Mouse (Mus musculus) MEL (cell line): ENCODE results near the gene Vmn1r171. TPM values are rescaled to one million over a fixed set of nuclear protein-coding genes. Genes with fewer than 3 reads are reported as not detected.
"Not testable (repeated sequence)": the region's sequence is repeated elsewhere in the genome, so short reads cannot be mapped to it uniquely, and the experiment has no call there.

Experiments
- DNase-seq: peaks from one replicate; pipeline ENCODE4 v3.0.0; 2011; ENCODE audit warnings: low read depth, low spot score
- H3K27ac ChIP-seq: 2 replicates; pipeline ENCODE4 v1.5.1; 2012; ENCODE audit warnings: low read depth, mild to moderate bottlenecking, control low read depth, low read length, moderate library complexity; ENCODE audit not compliant: control insufficient read depth
- H3K27me3 ChIP-seq, 2 experiments: fragments of 150-350 bp in 1 of 2; sonication (generic) in 1 of 2; 2 replicates each; pipeline ENCODE4 v1.6.1; 2012; ENCODE audit warnings: low read length in 2 of 2, mild to moderate bottlenecking in 2 of 2, improper control_type of control experiment in 1 of 2, moderate library complexity in 1 of 2; ENCODE audit not compliant: insufficient read depth in 2 of 2, control insufficient read depth in 1 of 2
- H3K36me3 ChIP-seq, 2 experiments: 2 replicates each; pipeline ENCODE4 v1.6.1; 2012 to 2014; ENCODE audit warnings: low read length in 2 of 2, improper control_type of control experiment in 1 of 2, inconsistent platforms in 1 of 2, mild to moderate bottlenecking in 1 of 2; ENCODE audit not compliant: insufficient read depth in 2 of 2, control insufficient read depth in 1 of 2
- H3K4me1 ChIP-seq, 2 experiments: fragments of 150-350 bp in 1 of 2; sonication (generic) in 1 of 2; 2 replicates each; pipeline ENCODE4 v1.6.1; 2012; ENCODE audit warnings: low read length in 2 of 2, improper control_type of control experiment in 1 of 2, mild to moderate bottlenecking in 1 of 2; ENCODE audit not compliant: insufficient read depth in 2 of 2, control insufficient read depth in 1 of 2
- H3K4me3 ChIP-seq, 2 experiments: fragments of 150-350 bp in 1 of 2; sonication (generic) in 1 of 2; 2 replicates each; pipeline ENCODE4 v1.5.1; 2012; ENCODE audit warnings: low read depth in 2 of 2, low read length in 2 of 2, mild to moderate bottlenecking in 2 of 2, moderate library complexity in 2 of 2, control low read depth in 1 of 2, improper control_type of control experiment in 1 of 2; ENCODE audit not compliant: control insufficient read depth in 1 of 2, insufficient read depth in 1 of 2
- H3K79me2 ChIP-seq: 2 replicates; pipeline ENCODE4 v1.6.1; 2012; ENCODE audit warnings: mild to moderate bottlenecking, low read length, moderate library complexity; ENCODE audit not compliant: control insufficient read depth, poor library complexity, insufficient read depth
- H3K9ac ChIP-seq: 2 replicates; pipeline ENCODE4 v1.6.1; 2012; ENCODE audit warnings: low read depth, mild to moderate bottlenecking, control low read depth, low read length, moderate library complexity; ENCODE audit not compliant: control insufficient read depth, poor library complexity, severe bottlenecking
- H3K9me3 ChIP-seq: fragments of 150-350 bp; sonication (generic); replicated peaks from 2 replicates; pipeline ENCODE4 v1.6.1; 2012; ENCODE audit warnings: mild to moderate bottlenecking, low read length, improper control_type of control experiment, moderate library complexity; ENCODE audit not compliant: insufficient read depth
- ELF1 ChIP-seq: IDR thresholded peaks from 2 replicates; pipeline ENCODE4 v1.6.1; 2014; ENCODE audit warnings: low read depth, mild to moderate bottlenecking, inconsistent platforms, low read length, improper control_type of control experiment, moderate library complexity
- EP300 ChIP-seq, 2 experiments: IDR thresholded peaks; 2 replicates each; pipeline ENCODE4 v1.6.1; 2011; ENCODE audit warnings: improper control_type of control experiment in 2 of 2, low read length in 2 of 2, low read depth in 1 of 2, mild to moderate bottlenecking in 1 of 2
- GABPA ChIP-seq: IDR thresholded peaks from 2 replicates; pipeline ENCODE4 v1.6.1; 2012; ENCODE audit warnings: low read depth, mild to moderate bottlenecking, inconsistent platforms, low read length, improper control_type of control experiment, moderate library complexity
- GATA1 ChIP-seq: IDR thresholded peaks from 2 replicates; pipeline ENCODE4 v1.6.1; 2011; ENCODE audit warnings: low read depth, low read length, improper control_type of control experiment
- HCFC1 ChIP-seq: IDR thresholded peaks from 2 replicates; pipeline ENCODE4 v1.6.1; 2012; ENCODE audit warnings: low read depth, mild to moderate bottlenecking, inconsistent platforms, low read length, improper control_type of control experiment, moderate library complexity
- JUND ChIP-seq: IDR thresholded peaks from 2 replicates; pipeline ENCODE4 v1.6.1; 2011; ENCODE audit warnings: low read depth, mild to moderate bottlenecking, improper control_type of control experiment, low read length
- KAT2A ChIP-seq: conservative IDR thresholded peaks from 2 replicates; pipeline ENCODE4 v1.6.1; 2012; ENCODE audit warnings: low read depth, low read length, improper control_type of control experiment, inconsistent platforms
- MEF2A ChIP-seq: IDR thresholded peaks from 2 replicates; pipeline ENCODE4 v1.6.1; 2014; ENCODE audit warnings: low read depth, mild to moderate bottlenecking, inconsistent platforms, low read length, improper control_type of control experiment; ENCODE audit not compliant: poor library complexity, insufficient replicate concordance, severe bottlenecking; ENCODE audit errors: extremely low read depth
- MYB ChIP-seq: IDR thresholded peaks from 2 replicates; pipeline ENCODE4 v1.6.1; 2011; ENCODE audit warnings: mild to moderate bottlenecking, low read depth, low read length, improper control_type of control experiment
- POLR2A ChIP-seq, 2 experiments: IDR thresholded peaks; 2 replicates each; pipeline ENCODE4 v1.6.1; 2011 to 2012; ENCODE audit warnings: low read length in 2 of 2, mild to moderate bottlenecking in 2 of 2, control low read depth in 1 of 2, improper control_type of control experiment in 1 of 2, low read depth in 1 of 2, moderate library complexity in 1 of 2; ENCODE audit not compliant: control insufficient read depth in 1 of 2, insufficient read depth in 1 of 2, poor library complexity in 1 of 2
- POLR2AphosphoS2 ChIP-seq: IDR thresholded peaks from 2 replicates; pipeline ENCODE4 v1.6.1; 2011; ENCODE audit warnings: low read length, improper control_type of control experiment
- POLR2AphosphoS5 ChIP-seq: IDR thresholded peaks from 2 replicates; pipeline ENCODE4 v1.6.1; 2012; ENCODE audit warnings: low read depth, borderline replicate concordance, mild to moderate bottlenecking, inconsistent platforms, low read length, moderate library complexity, mixed read lengths
- RCOR1 ChIP-seq: IDR thresholded peaks from 2 replicates; pipeline ENCODE4 v1.6.1; 2012; ENCODE audit warnings: low read depth, mild to moderate bottlenecking, inconsistent platforms, low read length, improper control_type of control experiment
- SMC3 ChIP-seq: IDR thresholded peaks from 2 replicates; pipeline ENCODE4 v1.6.1; 2011; ENCODE audit warnings: low read depth, low read length, improper control_type of control experiment
- TAL1 ChIP-seq: IDR thresholded peaks from 2 replicates; pipeline ENCODE4 v1.6.1; 2012; ENCODE audit warnings: mild to moderate bottlenecking, inconsistent platforms, low read length, moderate library complexity, mixed read lengths
- TCF12 ChIP-seq: IDR thresholded peaks from 2 replicates; pipeline ENCODE4 v1.6.1; 2014; ENCODE audit warnings: low read depth, mild to moderate bottlenecking, inconsistent platforms, low read length, improper control_type of control experiment, moderate library complexity
- USF1 ChIP-seq: IDR thresholded peaks from 2 replicates; pipeline ENCODE4 v1.6.1; 2014; ENCODE audit warnings: low read depth, mild to moderate bottlenecking, inconsistent platforms, low read length, improper control_type of control experiment, moderate library complexity
- USF2 ChIP-seq, 2 experiments: IDR thresholded peaks; 2 replicates each; pipeline ENCODE4 v1.6.1; 2011 to 2012; ENCODE audit warnings: improper control_type of control experiment in 2 of 2, low read length in 2 of 2, borderline replicate concordance in 1 of 2, inconsistent platforms in 1 of 2, low read depth in 1 of 2, mild to moderate bottlenecking in 1 of 2; ENCODE audit not compliant: insufficient read depth in 1 of 2
- ZKSCAN1 ChIP-seq: IDR thresholded peaks from 2 replicates; pipeline ENCODE4 v1.6.1; 2012; ENCODE audit warnings: low read depth, mild to moderate bottlenecking, inconsistent platforms, low read length, improper control_type of control experiment, moderate library complexity
- ZNF384 ChIP-seq: IDR thresholded peaks from 2 replicates; pipeline ENCODE4 v1.6.1; 2012; ENCODE audit warnings: low read depth, mild to moderate bottlenecking, inconsistent platforms, low read length, improper control_type of control experiment
- polyA plus RNA-seq, 2 experiments: library from polyadenylated mRNA; stranded (reverse) in 1 of 2; unstranded in 1 of 2; fragments of >175 nt in 1 of 2; fragments of >200 nt in 1 of 2; gene quantifications; 2 replicates each; pipeline versions ENCODE4 v1.2.1 to v1.2.4; 2012; ENCODE audit warnings: low replicate concordance in 2 of 2, low read depth in 1 of 2; ENCODE audit not compliant: insufficient read length in 2 of 2, insufficient read depth in 1 of 2, missing spikeins in 1 of 2
- total RNA-seq: library from RNA; depleted of rRNA; stranded (reverse); fragments of 300-350 nt; gene quantifications from 2 replicates; pipeline ENCODE4 v1.2.3, GENCODE M21; 2012; rRNA removed

The Vmn1r171 gene
- total RNA-seq (not detected in 2 replicates), polyA plus RNA-seq (not detected)

- DNase-seq: no peak
- Histone ChIP-seq H3K4me3 (no peak within 1 kb of the TSS), H3K36me3 (no peaks in the 10 kb centered on the region), H3K9ac (no peak within 1 kb of the TSS), H3K27ac (no peak within 1 kb of the TSS), H3K4me1 (no peaks in the 10 kb centered on the region), H3K9me3 (no peaks in the 10 kb centered on the region), H3K79me2 (no peaks in the 10 kb centered on the region), H3K27me3 (no peaks in the 10 kb centered on the region)
- TF ChIP-seq ZNF384: no peak
- no peak for TF ChIP-seq MYB
- TF ChIP-seq HCFC1: no peak
- no peak for TF ChIP-seq POLR2A (IDR thresholded peaks at IDR 0.05; ENCODE audit: control insufficient read depth in 1 of 2, insufficient read depth in 1 of 2, low read depth in 1 of 2, low read length in 2 of 2, poor library complexity in 1 of 2)
- TF ChIP-seq KAT2A: no peak
- TF ChIP-seq EP300 (IDR thresholded peaks at IDR 0.05; ENCODE audit: low read depth in 1 of 2, low read length in 2 of 2): no peak
- no peak for TF ChIP-seq MEF2A
- TF ChIP-seq GATA1: no peak
- TF ChIP-seq GABPA: no peak
- no peak for TF ChIP-seq ELF1
- no peak for TF ChIP-seq POLR2AphosphoS5
- no peak for TF ChIP-seq POLR2AphosphoS2
- no peak for TF ChIP-seq TCF12
- TF ChIP-seq JUND: no peak
- TF ChIP-seq USF2 (IDR thresholded peaks at IDR 0.05; ENCODE audit: borderline replicate concordance in 1 of 2, insufficient read depth in 1 of 2, low read depth in 1 of 2, low read length in 2 of 2): no peak
- no peak for TF ChIP-seq RCOR1
- no peak for TF ChIP-seq SMC3
- TF ChIP-seq TAL1: no peak
- no peak for TF ChIP-seq USF1
- no peak for TF ChIP-seq ZKSCAN1
These were observed at the start of gene Vmn1r171 for GRCm38 (mm10) chr7:23630422-23630821. Gene Vmn1r171 (plus strand): TSS chr7:23630722.

- not testable (repeated sequence) for H3K9me3 ChIP-seq, H3K27ac ChIP-seq, H3K79me2 ChIP-seq, H3K4me1 ChIP-seq, H3K9ac ChIP-seq, H3K36me3 ChIP-seq, DNase-seq, H3K27me3 ChIP-seq, H3K4me3 ChIP-seq
These were observed 24.6 kb upstream of the Vmn1r171 start, which contains the start of gene Vmn1r170 for GRCm38 (mm10) chr7:23605875-23606274. Gene Vmn1r170 (plus strand): TSS chr7:23606175.
